Mouse (Mus musculus) cortical plate, adult 2 months (tissue): ENCODE results near the gene Art4.

Experiments
- CTCF ChIP-seq: fragments of 200-500 bp; IDR thresholded peaks from 2 replicates; pipeline ENCODE4 v1.5.1; 2011; ENCODE audit warnings: mild to moderate bottlenecking, control low read depth, low read length; ENCODE audit not compliant: insufficient read depth; ENCODE audit errors: extremely low read depth
- POLR2A ChIP-seq: fragments of 200-500 bp; IDR thresholded peaks from 2 replicates; pipeline ENCODE4 v1.6.1; 2011; ENCODE audit warnings: mild to moderate bottlenecking, low read length, control low read depth; ENCODE audit not compliant: insufficient read depth; ENCODE audit errors: extremely low read depth

- TF ChIP-seq POLR2A (no peak), CTCF (no peak)
These were observed 3.2 kb downstream of the Art4 start for GRCm38 (mm10) chr6:136854361-136854781.
